Mouse (Mus musculus) brain, adult 2 months (tissue): ENCODE results near the gene Ogg1.
A peak's percentile ranks its signal among the peaks of the same experiment; 100 is the strongest.
"Not testable (repeated sequence)": the region's sequence is repeated elsewhere in the genome, so short reads cannot be mapped to it uniquely, and the experiment has no call there.

Source experiments
- DNase-seq: peaks from one replicate; pipeline ENCODE4 v3.0.0; 2011; ENCODE audit warnings: low read depth, low spot score

Gene Ogg1

GRCm38 (mm10) chr6:113331721-113332120 lies 4.9 kb downstream of the Ogg1 start:
- no peak for DNase-seq

- not testable (repeated sequence) for DNase-seq
Observed at GRCm38 (mm10) chr6:113332734-113333133, 6.0 kb downstream of the Ogg1 start.

- DNase-seq, result peak; percentile 93
Observed at GRCm38 (mm10) chr6:113333137-113333950, 6.6 kb downstream of the Ogg1 start.

- no peak for DNase-seq
Observed at GRCm38 (mm10) chr6:113334216-113334615, 7.4 kb downstream of the Ogg1 start.

- peak; percentile 63 for DNase-seq
Observed at GRCm38 (mm10) chr6:113336852-113337620, 10.3 kb downstream of the Ogg1 start.

- DNase-seq, result peak; percentile 47
Observed at GRCm38 (mm10) chr6:113341574-113341973, 14.8 kb downstream of the Ogg1 start.

GRCm38 (mm10) chr6:113342297-113342696 lies 15.5 kb downstream of the Ogg1 start:
- peak; percentile 77 for DNase-seq

GRCm38 (mm10) chr6:113343177-113344092 lies 16.7 kb downstream of the Ogg1 start, which contains the start of gene Camk1:
Camk1 (minus strand) TSS chr6:113343984.
- DNase-seq, result peak; percentile 90

GRCm38 (mm10) chr6:113344321-113344720 lies 17.5 kb downstream of the Ogg1 start:
- DNase-seq, result peak; percentile 54

GRCm38 (mm10) chr6:113346897-113347296 lies 20.1 kb downstream of the Ogg1 start:
- DNase-seq, result no peak

- no peak for DNase-seq
Observed at GRCm38 (mm10) chr6:113350538-113350937, 23.8 kb downstream of the Ogg1 start.

- no peak for DNase-seq
Observed at GRCm38 (mm10) chr6:113351161-113351560, 24.4 kb downstream of the Ogg1 start.

- no peak for DNase-seq
Observed at GRCm38 (mm10) chr6:113351653-113352052, 24.9 kb downstream of the Ogg1 start.

- DNase-seq, result no peak
Observed at GRCm38 (mm10) chr6:113352820-113353219, 26.0 kb downstream of the Ogg1 start.

- DNase-seq, result no peak
Observed at GRCm38 (mm10) chr6:113353696-113354095, 26.9 kb downstream of the Ogg1 start.

- no peak for DNase-seq
Observed at GRCm38 (mm10) chr6:113361476-113361875, 34.7 kb downstream of the Ogg1 start.

GRCm38 (mm10) chr6:113362241-113362640 lies 35.5 kb downstream of the Ogg1 start:
- DNase-seq, result no peak

- DNase-seq, result no peak
Observed at GRCm38 (mm10) chr6:113364518-113365135, 37.9 kb downstream of the Ogg1 start.

- DNase-seq, result no peak
Observed at GRCm38 (mm10) chr6:113366639-113367038, 39.9 kb downstream of the Ogg1 start.

GRCm38 (mm10) chr6:113367574-113367973 lies 40.8 kb downstream of the Ogg1 start:
- DNase-seq, result no peak

- no peak for DNase-seq
Observed at GRCm38 (mm10) chr6:113368124-113368523, 41.4 kb downstream of the Ogg1 start.
